Mouse (Mus musculus): ENCODE measurements at regions not wholly inside any gene's neighbourhood (a gene's known extent, or its start where the extent isn't known, plus 50 kb on each side); places are given as distances from the start of the nearest gene placed in this dataset.

DNA sequence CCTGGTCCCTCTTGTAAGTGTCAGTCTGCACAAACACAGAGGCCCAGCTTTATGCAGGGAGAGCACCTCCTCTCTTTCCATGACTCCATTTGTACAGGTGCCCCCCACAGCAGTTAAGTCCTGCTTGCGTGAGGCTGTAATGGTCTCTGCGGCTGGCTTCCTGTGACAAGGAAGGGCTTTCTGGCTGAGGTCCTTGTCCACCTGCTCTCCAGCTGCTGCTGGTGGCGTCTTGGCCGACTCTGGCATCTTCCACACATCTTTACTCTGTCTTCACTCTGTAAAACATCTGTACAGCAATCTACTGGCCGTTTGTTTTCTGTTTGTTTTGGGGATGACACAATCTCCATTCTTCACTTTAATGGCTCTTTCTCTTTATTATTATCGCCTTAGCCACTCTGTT, 60.8 kb downstream of the Rpusd4 start:
- H3K27ac ChIP-seq: no peak overlapping the region
- no peaks in the 10 kb centered on the region for H3K27me3 ChIP-seq (ENCODE audit: control insufficient read depth, insufficient read depth, low read length)
- H3K79me2 ChIP-seq (replicated peaks; ENCODE audit: control insufficient read depth, insufficient read depth, low read length): no peaks in the 10 kb centered on the region
- WGBS: 57% methylated on average over 6 of the region's 6 CpGs
- H3K4me3 ChIP-seq: no peak overlapping the region
- no peaks in the 10 kb centered on the region for H3K36me3 ChIP-seq (ENCODE audit: control insufficient read depth, insufficient read depth, low read length)
- no peak overlapping the region for H3K9ac ChIP-seq (ENCODE audit: low read depth, low read length)
- no peaks in the 10 kb centered on the region for H3K4me1 ChIP-seq (ENCODE audit: control insufficient read depth, insufficient read depth, low read length)
- no peak for TF ChIP-seq POLR2A (IDR thresholded peaks at IDR 0.05; ENCODE audit: insufficient read depth, low read depth, low read length)
- TF ChIP-seq CTCF (IDR thresholded peaks at IDR 0.05): no peak
- TF ChIP-seq EP300 (IDR thresholded peaks at IDR 0.05; ENCODE audit: insufficient read depth, low read depth, low read length): 0 out of 2 replicates have a peak, but pooled peaks have one; percentile 22
- DNase-seq: peak in 1 of 2 experiments; percentile 48
- intact Hi-C loops (cut with DNase I): no loop called here

DNA sequence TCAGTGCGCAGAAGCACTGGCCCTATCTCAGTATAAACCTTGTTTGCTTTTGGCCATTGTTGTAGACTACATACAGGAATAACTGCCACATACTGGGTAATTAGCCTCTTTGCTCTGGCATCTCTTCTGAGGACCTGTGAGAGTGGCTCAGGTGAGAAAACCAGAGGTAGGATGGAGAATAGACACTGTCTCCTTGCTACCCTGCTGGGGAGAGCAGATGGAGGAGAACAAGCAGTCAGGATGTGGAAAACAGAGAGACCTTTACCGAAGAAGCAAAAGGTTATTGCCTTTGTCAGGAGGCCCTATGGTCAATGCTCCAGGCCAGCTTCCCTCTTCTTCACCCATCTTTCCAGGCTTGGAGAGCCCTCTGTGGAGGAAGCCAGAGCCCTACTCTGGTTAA, 62.7 kb downstream of the Rpusd4 start:
- Histone ChIP-seq H3K4me3 (no peak overlapping the region), H3K27ac (no peak overlapping the region), H3K79me2 (replicated peaks; ENCODE audit: control insufficient read depth, insufficient read depth, low read length) (no peaks in the 10 kb centered on the region), H3K4me1 (ENCODE audit: control insufficient read depth, insufficient read depth, low read length) (peaks cover 1% of the 10 kb centered on the region; the same call in 1 of the 2 replicates), H3K9ac (ENCODE audit: low read depth, low read length) (no peak overlapping the region), H3K27me3 (ENCODE audit: control insufficient read depth, insufficient read depth, low read length) (no peaks in the 10 kb centered on the region), H3K36me3 (ENCODE audit: control insufficient read depth, insufficient read depth, low read length) (no peaks in the 10 kb centered on the region)
- no peak for DNase-seq
- TF ChIP-seq EP300 (IDR thresholded peaks at IDR 0.05; ENCODE audit: insufficient read depth, low read depth, low read length): no peak
- TF ChIP-seq POLR2A (IDR thresholded peaks at IDR 0.05; ENCODE audit: insufficient read depth, low read depth, low read length): no peak
- no peak for TF ChIP-seq CTCF (IDR thresholded peaks at IDR 0.05)
- intact Hi-C loops (cut with DNase I): loop anchor here (5.0 kb wide), 1 partner anchor 48 kb away; no protein-coding TSS in a partner anchor
- WGBS: 91% methylated on average over 2 of the region's 2 CpGs

- H3K27me3 ChIP-seq (ENCODE audit: control insufficient read depth, insufficient read depth, low read length): no peaks in the 10 kb centered on the region
- no peak overlapping the region for H3K4me3 ChIP-seq
- intact Hi-C loops (cut with DNase I): loop anchor here (5.0 kb wide), 1 partner anchor 49 kb away; no protein-coding TSS in a partner anchor
- no peaks in the 10 kb centered on the region for H3K79me2 ChIP-seq (replicated peaks; ENCODE audit: control insufficient read depth, insufficient read depth, low read length)
- H3K9ac ChIP-seq (ENCODE audit: low read depth, low read length): no peak overlapping the region
- H3K4me1 ChIP-seq (ENCODE audit: control insufficient read depth, insufficient read depth, low read length): peaks cover 4% of the 10 kb centered on the region; the same call in 1 of the 2 replicates
- no peak for DNase-seq
- H3K27ac ChIP-seq: no peak overlapping the region
- TF ChIP-seq EP300 (IDR thresholded peaks at IDR 0.05; ENCODE audit: insufficient read depth, low read depth, low read length): no peak
- no peak for TF ChIP-seq POLR2A (IDR thresholded peaks at IDR 0.05; ENCODE audit: insufficient read depth, low read depth, low read length)
- TF ChIP-seq CTCF (IDR thresholded peaks at IDR 0.05): no peak
- no peaks in the 10 kb centered on the region for H3K36me3 ChIP-seq (ENCODE audit: control insufficient read depth, insufficient read depth, low read length)
- WGBS: 77% methylated on average over 7 of the region's 7 CpGs
Measured at GRCm38 (mm10) chr9:35331241-35331680, 63.6 kb downstream of the Rpusd4 start.

GRCm38 (mm10) chr9:35332688-35333630, 65.3 kb downstream of the Rpusd4 start:
- Histone ChIP-seq H3K27ac (no peak overlapping the region), H3K4me1 (ENCODE audit: control insufficient read depth, insufficient read depth, low read length) (peaks cover 5% of the 10 kb centered on the region), H3K27me3 (ENCODE audit: control insufficient read depth, insufficient read depth, low read length) (no peaks in the 10 kb centered on the region), H3K79me2 (replicated peaks; ENCODE audit: control insufficient read depth, insufficient read depth, low read length) (no peaks in the 10 kb centered on the region), H3K36me3 (ENCODE audit: control insufficient read depth, insufficient read depth, low read length) (no peaks in the 10 kb centered on the region), H3K9ac (ENCODE audit: low read depth, low read length) (no peak overlapping the region), H3K4me3 (no peak overlapping the region)
- 76% methylated on average over 11 of the region's 11 CpGs for WGBS
- intact Hi-C loops (cut with DNase I): loop anchor here (5.0 kb wide), 1 partner anchor 51 kb away; no protein-coding TSS in a partner anchor
- DNase-seq: no peak
- no peak for TF ChIP-seq EP300 (IDR thresholded peaks at IDR 0.05; ENCODE audit: insufficient read depth, low read depth, low read length)
- no peak for TF ChIP-seq CTCF (IDR thresholded peaks at IDR 0.05)
- TF ChIP-seq POLR2A (IDR thresholded peaks at IDR 0.05; ENCODE audit: insufficient read depth, low read depth, low read length): no peak

GRCm38 (mm10) chr9:35333631-35334005, 66.0 kb downstream of the Rpusd4 start:
- Histone ChIP-seq H3K27me3 (ENCODE audit: control insufficient read depth, insufficient read depth, low read length) (no peaks in the 10 kb centered on the region), H3K9ac (ENCODE audit: low read depth, low read length) (no peak overlapping the region), H3K27ac (no peak overlapping the region), H3K4me3 (no peak overlapping the region), H3K4me1 (ENCODE audit: control insufficient read depth, insufficient read depth, low read length) (peaks cover 5% of the 10 kb centered on the region), H3K36me3 (ENCODE audit: control insufficient read depth, insufficient read depth, low read length) (no peaks in the 10 kb centered on the region), H3K79me2 (replicated peaks; ENCODE audit: control insufficient read depth, insufficient read depth, low read length) (no peaks in the 10 kb centered on the region)
- intact Hi-C loops (cut with DNase I): loop anchor here (5.0 kb wide), 1 partner anchor 51 kb away; no protein-coding TSS in a partner anchor
- no peak for DNase-seq
- 79% methylated on average over 8 of the region's 8 CpGs for whole genome bisulfite sequencing
- no peak for TF ChIP-seq CTCF (IDR thresholded peaks at IDR 0.05)
- TF ChIP-seq EP300 (IDR thresholded peaks at IDR 0.05; ENCODE audit: insufficient read depth, low read depth, low read length): no peak
- no peak for TF ChIP-seq POLR2A (IDR thresholded peaks at IDR 0.05; ENCODE audit: insufficient read depth, low read depth, low read length)

- Histone ChIP-seq H3K27me3 (ENCODE audit: control insufficient read depth, insufficient read depth, low read length) (no peaks in the 10 kb centered on the region), H3K4me3 (no peak overlapping the region), H3K9ac (ENCODE audit: low read depth, low read length) (no peak overlapping the region), H3K4me1 (ENCODE audit: control insufficient read depth, insufficient read depth, low read length) (peaks cover 6% of the 10 kb centered on the region), H3K79me2 (replicated peaks; ENCODE audit: control insufficient read depth, insufficient read depth, low read length) (no peaks in the 10 kb centered on the region), H3K36me3 (ENCODE audit: control insufficient read depth, insufficient read depth, low read length) (no peaks in the 10 kb centered on the region), H3K27ac (no peak overlapping the region)
- DNase-seq: no peak
- no peak for TF ChIP-seq CTCF (IDR thresholded peaks at IDR 0.05)
- TF ChIP-seq EP300 (IDR thresholded peaks at IDR 0.05; ENCODE audit: insufficient read depth, low read depth, low read length): no peak
- no peak for TF ChIP-seq POLR2A (IDR thresholded peaks at IDR 0.05; ENCODE audit: insufficient read depth, low read depth, low read length)
- intact Hi-C loops (cut with DNase I): loop anchor here (5.0 kb wide), 1 partner anchor 52 kb away; no protein-coding TSS in a partner anchor
- WGBS: 77% methylated on average over 5 of the region's 5 CpGs
Measured at GRCm38 (mm10) chr9:35334536-35334935, 66.9 kb downstream of the Rpusd4 start.

All from heart, adult 2 months (tissue).